Mouse (Mus musculus): ENCODE data around the gene Zfp36. TPM values are rescaled to one million over a fixed set of nuclear protein-coding genes. Genes with fewer than 3 reads are reported as not detected.
A peak's percentile ranks its signal among the peaks of the same experiment; 100 is the strongest.
"Not testable (repeated sequence)": the region's sequence is repeated elsewhere in the genome, so short reads cannot be mapped to it uniquely, and the experiment has no call there.

Gene Zfp36
- polyA plus RNA-seq, 1 experiment from 2014 or later, result 2.6 TPM

DNA sequence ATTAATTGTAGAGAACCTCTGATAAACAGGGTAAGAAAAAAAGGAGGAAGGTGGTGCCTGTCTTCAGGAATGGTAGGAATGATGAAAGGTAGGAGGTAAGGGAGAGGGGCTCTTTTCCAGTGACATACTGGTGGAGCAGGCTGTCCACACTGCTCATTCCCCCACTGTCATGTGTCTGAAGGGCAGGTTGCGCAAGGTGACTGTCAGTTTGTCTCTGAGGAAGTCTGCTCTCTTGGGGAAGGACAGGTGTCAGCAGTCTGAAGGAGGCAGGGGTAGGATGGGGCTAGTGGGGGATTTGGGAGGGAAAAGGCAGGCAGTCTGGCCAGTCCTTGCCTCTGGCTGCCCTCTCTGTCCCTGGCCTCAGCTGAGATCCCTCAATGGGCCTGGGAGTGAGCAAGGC is 21.0 kb upstream of the Zfp36 start:
- Histone ChIP-seq H3K9me3 (ENCODE audit: control insufficient read depth, low read length) (no peaks in the 10 kb centered on the region), H3K9ac (replicated peaks; ENCODE audit: low read depth, low read length) (no peak overlapping the region), H3K4me2 (ENCODE audit: low read depth, low read length) (no peak overlapping the region), H3K27me3 (ENCODE audit: control insufficient read depth, insufficient read depth, low read length) (no peaks in the 10 kb centered on the region), H3K4me1 (ENCODE audit: control insufficient read depth, insufficient read depth, low read length) (no peaks in the 10 kb centered on the region), H3K27ac (ENCODE audit: low read depth, low read length) (no peak overlapping the region), H3K4me3 (ENCODE audit: low read depth, low read length) (no peak overlapping the region), H3K36me3 (ENCODE audit: control insufficient read depth, insufficient read depth, low read length) (peaks cover 76% of the 10 kb centered on the region)
- ATAC-seq (ENCODE audit: low read depth), result no peak
- 100% methylated on average over 1 of the region's 1 CpGs for WGBS

DNA sequence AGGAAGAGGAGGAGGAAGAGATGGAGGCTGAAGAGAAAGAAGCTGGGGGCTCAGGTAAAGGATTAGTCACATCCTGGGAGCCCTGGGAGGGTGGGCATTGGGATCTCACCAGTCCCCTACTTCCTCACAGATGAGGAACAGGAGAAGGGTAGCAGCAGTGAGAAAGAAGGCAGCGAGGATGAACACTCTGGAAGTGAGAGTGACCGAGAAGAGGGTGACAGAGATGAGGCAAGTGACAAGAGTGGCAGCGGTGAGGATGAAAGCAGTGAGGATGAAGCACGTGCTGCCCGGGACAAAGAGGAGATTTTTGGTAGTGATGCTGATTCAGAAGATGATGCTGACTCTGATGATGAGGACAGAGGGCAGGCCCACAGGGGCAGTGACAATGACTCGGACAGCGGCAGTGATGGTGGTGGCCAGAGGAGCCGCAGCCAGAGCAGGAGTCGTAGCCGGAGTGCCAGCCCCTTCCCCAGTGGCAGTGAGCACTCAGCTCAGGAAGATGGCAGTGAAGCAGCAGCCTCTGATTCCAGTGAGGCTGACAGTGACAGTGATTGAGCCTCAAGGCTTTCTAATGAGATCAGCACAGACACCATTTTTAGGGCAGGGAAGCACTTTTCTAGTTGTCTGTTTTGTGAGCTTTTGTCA is 18.8 kb upstream of the Zfp36 start:
- Histone ChIP-seq H3K4me2 (ENCODE audit: low read depth, low read length) (no peak overlapping the region), H3K4me3 (ENCODE audit: low read depth, low read length) (no peak overlapping the region), H3K36me3 (ENCODE audit: control insufficient read depth, insufficient read depth, low read length) (peaks cover 61% of the 10 kb centered on the region), H3K27ac (ENCODE audit: low read depth, low read length) (no peak overlapping the region), H3K27me3 (ENCODE audit: control insufficient read depth, insufficient read depth, low read length) (no peaks in the 10 kb centered on the region), H3K4me1 (ENCODE audit: control insufficient read depth, insufficient read depth, low read length) (no peaks in the 10 kb centered on the region; the same call in 1 of the 2 replicates), H3K9me3 (ENCODE audit: control insufficient read depth, low read length) (no peaks in the 10 kb centered on the region), H3K9ac (replicated peaks; ENCODE audit: low read depth, low read length) (no peak overlapping the region)
- WGBS, result 96% methylated on average over 10 of the region's 10 CpGs
- ATAC-seq (ENCODE audit: low read depth), result no peak

DNA sequence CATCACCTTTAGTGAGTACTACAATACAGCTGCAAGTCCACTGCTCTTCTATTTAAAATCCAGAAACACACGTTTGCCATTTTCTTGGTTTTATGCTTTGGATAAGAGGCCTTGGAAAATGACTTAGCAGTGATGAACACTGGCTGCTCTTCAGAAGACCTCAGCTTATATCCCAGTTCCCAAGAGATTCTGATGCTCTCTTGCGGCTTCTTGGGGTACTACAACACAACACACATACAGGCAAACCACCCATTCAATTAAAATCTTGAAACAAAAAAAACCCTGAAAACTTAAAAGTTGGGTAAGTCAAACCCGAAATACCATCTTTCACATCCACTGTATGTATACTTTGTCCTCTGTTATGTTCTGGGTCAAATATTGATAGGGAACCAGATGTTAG is 17.9 kb upstream of the Zfp36 start:
- Histone ChIP-seq H3K4me2 (ENCODE audit: low read depth, low read length) (no peak overlapping the region), H3K9ac (replicated peaks; ENCODE audit: low read depth, low read length) (no peak overlapping the region), H3K4me1 (ENCODE audit: control insufficient read depth, insufficient read depth, low read length) (peaks cover 4% of the 10 kb centered on the region), H3K9me3 (ENCODE audit: control insufficient read depth, low read length) (no peaks in the 10 kb centered on the region), H3K36me3 (ENCODE audit: control insufficient read depth, insufficient read depth, low read length) (peaks cover 54% of the 10 kb centered on the region), H3K27me3 (ENCODE audit: control insufficient read depth, insufficient read depth, low read length) (no peaks in the 10 kb centered on the region), H3K27ac (ENCODE audit: low read depth, low read length) (no peak overlapping the region), H3K4me3 (ENCODE audit: low read depth, low read length) (no peak overlapping the region)
- ATAC-seq (ENCODE audit: low read depth), result no peak
- 74% methylated on average over 3 of the region's 3 CpGs for WGBS

DNA sequence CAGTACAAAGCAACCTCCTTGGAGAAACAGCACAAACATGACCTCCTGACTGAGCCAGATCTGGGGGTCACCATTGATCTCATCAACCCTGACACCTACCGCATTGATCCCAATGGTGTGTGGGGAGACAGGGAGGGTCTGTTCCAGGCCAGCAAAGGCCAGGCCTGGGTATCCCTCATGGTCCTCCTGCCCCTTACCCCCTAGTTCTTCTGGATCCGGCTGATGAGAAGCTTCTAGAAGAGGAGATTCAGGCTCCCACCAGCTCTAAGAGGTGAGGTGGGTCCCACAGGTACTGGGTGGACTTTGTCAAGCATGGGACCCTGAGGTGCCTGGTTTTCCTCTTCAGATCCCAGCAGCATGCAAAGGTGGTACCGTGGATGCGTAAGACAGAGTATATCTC is 15.4 kb upstream of the Zfp36 start:
- Histone ChIP-seq H3K9ac (replicated peaks; ENCODE audit: low read depth, low read length) (no peak overlapping the region), H3K4me1 (ENCODE audit: control insufficient read depth, insufficient read depth, low read length) (peaks cover 9% of the 10 kb centered on the region), H3K36me3 (ENCODE audit: control insufficient read depth, insufficient read depth, low read length) (peaks cover 33% of the 10 kb centered on the region), H3K4me2 (ENCODE audit: low read depth, low read length) (no peak overlapping the region), H3K4me3 (ENCODE audit: low read depth, low read length) (no peak overlapping the region), H3K27me3 (ENCODE audit: control insufficient read depth, insufficient read depth, low read length) (no peaks in the 10 kb centered on the region), H3K9me3 (ENCODE audit: control insufficient read depth, low read length) (no peaks in the 10 kb centered on the region), H3K27ac (ENCODE audit: low read depth, low read length) (no peak overlapping the region)
- 95% methylated on average over 4 of the region's 4 CpGs for whole genome bisulfite sequencing
- no peak for ATAC-seq (ENCODE audit: low read depth)

DNA sequence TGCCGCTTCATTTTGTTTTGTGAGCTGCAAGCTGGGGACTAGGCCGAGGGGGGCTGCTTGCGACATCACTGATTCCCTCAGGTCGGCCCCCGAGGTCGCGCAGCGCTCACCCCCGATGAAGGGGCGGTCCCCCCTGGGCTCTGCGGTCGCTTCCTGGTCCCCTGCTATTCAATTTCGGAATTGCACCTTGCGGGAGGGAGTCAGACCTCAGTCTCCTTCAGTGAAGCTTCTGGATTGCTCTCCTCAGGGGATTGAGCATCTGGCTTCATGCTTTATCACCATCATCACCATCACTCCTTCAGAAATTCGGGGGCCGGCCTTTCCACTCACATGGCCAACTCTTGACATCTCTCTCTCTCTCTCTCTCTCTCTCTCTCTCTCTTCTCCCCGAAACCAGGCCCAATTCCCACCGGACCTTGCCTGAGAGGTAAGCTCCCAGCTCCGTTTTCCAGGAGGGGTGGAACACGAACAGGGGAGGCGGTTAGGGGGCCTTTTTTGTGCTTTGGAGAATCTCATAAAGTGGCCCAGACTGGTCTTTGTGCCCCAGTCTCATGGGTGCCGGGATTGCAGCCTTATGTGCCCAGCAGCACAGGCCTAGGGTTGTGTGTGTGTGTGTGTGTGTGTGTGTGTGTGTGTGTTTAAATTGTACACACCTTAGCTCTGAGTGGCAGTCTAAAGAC is 13.4 kb upstream of the Zfp36 start:
- no peaks in the 10 kb centered on the region for H3K9me3 ChIP-seq (ENCODE audit: control insufficient read depth, low read length)
- WGBS, result 7% methylated on average over 22 of the region's 22 CpGs
- H3K36me3 ChIP-seq (ENCODE audit: control insufficient read depth, insufficient read depth, low read length), result peaks cover 40% of the 10 kb centered on the region
- no peaks in the 10 kb centered on the region for H3K27me3 ChIP-seq (ENCODE audit: control insufficient read depth, insufficient read depth, low read length)
- peak overlapping the region; percentile 79 for H3K27ac ChIP-seq (ENCODE audit: low read depth, low read length)
- peak overlapping the region; percentile 95 for H3K4me3 ChIP-seq (ENCODE audit: low read depth, low read length)
- peaks cover 9% of the 10 kb centered on the region for H3K4me1 ChIP-seq (ENCODE audit: control insufficient read depth, insufficient read depth, low read length)
- ATAC-seq (ENCODE audit: low read depth), result no peak
- peak overlapping the region; percentile 91 for H3K4me2 ChIP-seq (ENCODE audit: low read depth, low read length)
- H3K9ac ChIP-seq (replicated peaks; ENCODE audit: low read depth, low read length), result peak overlapping the region; percentile 85

DNA sequence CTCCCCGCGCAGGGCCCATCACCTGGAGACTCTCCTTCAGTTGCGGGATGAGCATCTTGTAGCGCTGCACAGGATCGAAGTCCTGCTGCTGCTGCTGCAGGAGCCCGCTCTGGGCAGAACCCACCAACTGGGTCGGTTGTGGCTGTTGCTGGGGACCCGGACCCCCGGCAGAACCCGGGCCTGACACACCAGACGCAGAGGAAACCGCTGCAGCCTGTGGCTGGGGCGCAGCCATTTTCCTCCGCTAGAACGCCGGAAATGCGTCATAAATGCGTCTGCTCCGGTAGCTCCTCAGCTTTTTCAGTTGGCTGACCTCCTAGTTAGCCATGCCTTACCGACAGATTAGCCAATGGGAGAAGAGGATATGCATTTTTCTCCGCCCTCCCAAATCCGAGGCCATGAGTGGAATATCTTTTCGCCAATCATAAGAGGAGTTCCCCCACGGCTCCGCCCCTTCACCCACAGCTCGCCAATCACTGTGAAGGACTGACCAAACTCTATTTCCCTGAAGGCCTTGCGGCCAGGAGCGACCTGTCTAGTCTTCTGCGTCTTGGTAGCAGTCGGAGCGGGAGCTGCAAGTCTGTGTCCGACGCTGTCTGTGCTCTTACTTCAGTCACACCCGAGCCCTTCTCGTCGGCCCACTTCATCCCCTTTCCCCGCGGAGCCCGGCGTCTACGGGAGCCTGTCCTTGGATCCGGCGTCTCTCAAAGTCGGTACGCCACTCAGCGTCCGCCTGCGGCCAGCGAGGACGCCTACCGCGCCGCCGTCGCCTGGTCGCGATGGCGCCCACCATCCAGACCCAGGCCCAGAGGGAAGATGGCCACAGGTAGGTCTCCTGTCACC is 12.6 kb upstream of the Zfp36 start, which contains the start of the genes Med29 and Paf1:
TSS of gene Med29 (minus strand) at position 280 of the 843 bp plus-strand sequence.
TSS of gene Paf1 (plus strand) at position 523 of the 843 bp plus-strand sequence.
- Histone ChIP-seq H3K4me1 (ENCODE audit: control insufficient read depth, insufficient read depth, low read length) (peaks cover 9% of the 10 kb centered on the region), H3K4me2 (ENCODE audit: low read depth, low read length) (peak within 1 kb of the TSS; percentile 91), H3K27me3 (ENCODE audit: control insufficient read depth, insufficient read depth, low read length) (no peaks in the 10 kb centered on the region), H3K9me3 (ENCODE audit: control insufficient read depth, low read length) (no peaks in the 10 kb centered on the region), H3K9ac (replicated peaks; ENCODE audit: low read depth, low read length) (peak within 1 kb of the TSS; percentile 85), H3K36me3 (ENCODE audit: control insufficient read depth, insufficient read depth, low read length) (peaks cover 34% of the 10 kb centered on the region), H3K4me3 (ENCODE audit: low read depth, low read length) (peak within 1 kb of the TSS; percentile 95), H3K27ac (ENCODE audit: low read depth, low read length) (peak within 1 kb of the TSS; percentile 79)
- ATAC-seq (ENCODE audit: low read depth), result peak; percentile 98
- under 1% methylated on average over 58 of the region's 58 CpGs for WGBS

DNA sequence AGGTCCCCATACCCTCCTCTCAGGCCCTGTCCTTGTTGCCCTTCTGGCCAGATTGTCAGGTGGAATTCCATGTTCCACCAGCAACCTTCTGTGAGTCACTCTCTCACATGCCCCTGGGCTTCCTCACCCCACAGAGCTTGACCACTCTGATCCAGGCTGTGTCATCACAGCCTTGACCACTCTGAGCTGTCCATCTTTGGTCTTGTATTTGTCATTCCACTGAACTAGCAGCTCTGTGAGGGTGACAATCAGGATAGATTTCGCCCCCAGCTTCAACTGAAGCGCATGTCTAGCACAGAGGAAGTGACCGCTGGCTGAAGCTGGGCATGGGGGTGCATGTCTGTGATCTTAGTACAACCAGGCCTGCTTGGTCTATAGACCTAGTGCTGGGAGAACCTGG is 10.3 kb upstream of the Zfp36 start:
- no peaks in the 10 kb centered on the region for H3K9me3 ChIP-seq (ENCODE audit: control insufficient read depth, low read length)
- no peak overlapping the region for H3K9ac ChIP-seq (replicated peaks; ENCODE audit: low read depth, low read length)
- ATAC-seq (ENCODE audit: low read depth), result no peak
- WGBS, result 100% methylated on average over 3 of the region's 3 CpGs
- H3K4me3 ChIP-seq (ENCODE audit: low read depth, low read length), result no peak overlapping the region
- H3K27ac ChIP-seq (ENCODE audit: low read depth, low read length), result no peak overlapping the region
- H3K4me1 ChIP-seq (ENCODE audit: control insufficient read depth, insufficient read depth, low read length), result peaks cover 9% of the 10 kb centered on the region
- H3K36me3 ChIP-seq (ENCODE audit: control insufficient read depth, insufficient read depth, low read length), result peaks cover 26% of the 10 kb centered on the region
- H3K4me2 ChIP-seq (ENCODE audit: low read depth, low read length), result no peak overlapping the region
- no peaks in the 10 kb centered on the region for H3K27me3 ChIP-seq (ENCODE audit: control insufficient read depth, insufficient read depth, low read length)

DNA sequence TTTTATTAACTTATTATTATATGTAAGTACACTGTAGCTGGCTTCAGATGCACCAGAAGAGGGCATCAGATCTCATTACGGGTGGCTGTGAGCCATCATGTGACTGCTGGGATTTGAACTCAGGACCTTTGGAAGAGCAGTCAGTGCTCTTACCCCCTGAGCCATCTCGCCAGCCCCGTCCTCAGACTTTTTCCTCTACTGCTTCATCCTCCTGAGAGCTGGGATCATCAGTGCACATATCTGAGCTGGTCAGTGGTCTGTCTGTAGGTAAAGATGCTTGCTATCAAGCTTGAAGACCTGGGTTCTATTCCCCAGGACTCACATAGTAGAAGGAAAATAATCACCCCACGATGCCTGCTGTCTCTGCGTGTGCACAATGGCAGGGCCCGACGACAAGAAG is 7.3 kb upstream of the Zfp36 start:
- H3K9me3 ChIP-seq (ENCODE audit: control insufficient read depth, low read length); H3K4me2 ChIP-seq (ENCODE audit: low read depth, low read length); H3K27me3 ChIP-seq (ENCODE audit: control insufficient read depth, insufficient read depth, low read length); H3K4me1 ChIP-seq (ENCODE audit: control insufficient read depth, insufficient read depth, low read length); ATAC-seq (ENCODE audit: low read depth); H3K27ac ChIP-seq (ENCODE audit: low read depth, low read length); H3K4me3 ChIP-seq (ENCODE audit: low read depth, low read length); H3K9ac ChIP-seq (replicated peaks; ENCODE audit: low read depth, low read length): not testable (repeated sequence)
- WGBS, result 90% methylated on average over 7 of the region's 7 CpGs
- peaks cover 22% of the 10 kb centered on the region for H3K36me3 ChIP-seq (ENCODE audit: control insufficient read depth, insufficient read depth, low read length)

DNA sequence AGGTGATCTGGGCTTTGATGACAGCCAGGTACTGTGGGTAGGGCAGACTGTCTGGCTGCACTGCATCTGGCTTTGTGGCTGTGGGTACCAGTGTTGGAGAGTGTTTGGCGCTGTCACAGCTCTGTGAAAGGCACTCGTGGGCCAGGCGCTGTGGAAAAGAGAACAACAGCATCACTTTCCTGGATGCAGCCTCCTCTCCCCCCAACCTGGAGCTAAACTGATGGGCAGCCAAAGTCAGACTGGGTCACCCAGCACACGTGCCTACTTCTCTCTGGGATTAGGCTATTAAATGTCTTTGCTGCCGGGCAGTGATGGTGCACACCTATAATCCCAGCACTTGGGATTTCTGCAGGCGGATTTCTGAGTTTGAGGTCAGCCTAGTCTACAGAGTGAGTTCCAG is 6.8 kb upstream of the Zfp36 start:
- not testable (repeated sequence) for H3K4me1 ChIP-seq (ENCODE audit: control insufficient read depth, insufficient read depth, low read length); H3K4me3 ChIP-seq (ENCODE audit: low read depth, low read length); H3K9ac ChIP-seq (replicated peaks; ENCODE audit: low read depth, low read length); H3K4me2 ChIP-seq (ENCODE audit: low read depth, low read length); H3K9me3 ChIP-seq (ENCODE audit: control insufficient read depth, low read length); H3K27ac ChIP-seq (ENCODE audit: low read depth, low read length); H3K27me3 ChIP-seq (ENCODE audit: control insufficient read depth, insufficient read depth, low read length)
- peaks cover 22% of the 10 kb centered on the region for H3K36me3 ChIP-seq (ENCODE audit: control insufficient read depth, insufficient read depth, low read length)
- ATAC-seq (ENCODE audit: low read depth), result 0 out of 2 replicates have a peak, but pooled peaks have one; percentile 18
- WGBS, result 80% methylated on average over 6 of the region's 6 CpGs
